Mouse (Mus musculus): ENCODE data around the gene Gm45234.

GRCm38 (mm10) chr6:124716864-124717490 is 38.8 kb downstream of the Gm45234 start:
- TF ChIP-seq POLR2A (IDR thresholded peaks at IDR 0.05; ENCODE audit: borderline replicate concordance, control insufficient read depth, low read depth, low read length) (no peak), CTCF (IDR thresholded peaks at IDR 0.05; ENCODE audit: control insufficient read depth, insufficient read depth, low read length) (peak; percentile 95)

Data from bone marrow, adult 2 months (tissue).